Mouse (Mus musculus) bone marrow, adult 2 months (tissue): ENCODE measurements at regions not wholly inside any gene's neighbourhood (a gene's known extent, or its start where the extent isn't known, plus 50 kb on each side); places are given as distances from the start of the nearest gene placed in this dataset.

ENCODE experiments used
- H3K27ac ChIP-seq: fragments of 200-500 bp; 2 replicates; pipeline ENCODE4 v1.5.1; 2012; ENCODE audit warnings: low read depth, mild to moderate bottlenecking, control low read depth, inconsistent platforms, low read length; ENCODE audit not compliant: control insufficient read depth, poor library complexity, insufficient read depth
- H3K4me1 ChIP-seq: fragments of 200-500 bp; 2 replicates; pipeline ENCODE4 v1.6.1; 2011; ENCODE audit warnings: low read length; ENCODE audit not compliant: control insufficient read depth, insufficient read depth
- H3K4me3 ChIP-seq: fragments of 200-500 bp; replicated peaks from 2 replicates; pipeline ENCODE3; 2011; ENCODE audit warnings: mild to moderate bottlenecking, low read depth, low read length, control low read depth; ENCODE audit not compliant: control insufficient read depth
- CTCF ChIP-seq: fragments of 200-500 bp; IDR thresholded peaks from 2 replicates; pipeline ENCODE4 v1.5.1; 2011; ENCODE audit warnings: low read length, control low read depth; ENCODE audit not compliant: control insufficient read depth, insufficient read depth
- POLR2A ChIP-seq: fragments of 200-500 bp; IDR thresholded peaks from 2 replicates; pipeline ENCODE4 v1.6.1; 2011; ENCODE audit warnings: low read depth, mild to moderate bottlenecking, control low read depth, low read length, borderline replicate concordance; ENCODE audit not compliant: control insufficient read depth
- WGBS: fragments of 180-500 bp; shearing (Covaris S2); methylation state at CpG from one replicate; pipeline ENCODE4 v1.1.7; 2018; 5-methylcytosine and 5-hydroxymethylcytosine counted together

DNA sequence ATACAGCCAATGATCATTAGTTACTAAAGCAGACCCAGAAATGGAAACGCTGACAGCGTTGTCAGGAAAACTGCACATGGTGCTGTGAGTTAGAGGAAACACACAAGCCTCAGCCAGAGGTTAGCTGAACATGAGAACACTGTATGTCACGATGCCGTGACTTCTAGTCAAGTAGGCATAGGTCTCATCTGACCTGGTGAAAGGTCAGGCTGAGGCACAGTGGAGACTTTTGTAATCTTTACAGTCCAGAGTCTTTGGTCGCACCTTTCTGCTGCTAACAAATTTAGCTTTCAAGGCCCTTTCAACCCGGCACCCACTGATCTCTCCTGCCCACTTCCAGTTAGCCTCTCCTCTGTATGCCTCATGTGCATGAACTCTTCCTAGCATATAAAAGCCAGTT, 88.3 kb upstream of the Smad1 start:
- Histone ChIP-seq H3K27ac (no peak overlapping the region), H3K4me1 (no peaks in the 10 kb centered on the region), H3K4me3 (no peak overlapping the region)
- TF ChIP-seq POLR2A: no peak
- no peak for TF ChIP-seq CTCF
- 82% methylated on average over 6 of the region's 6 CpGs for WGBS

GRCm38 (mm10) chr8:79479326-79479725, 80.0 kb upstream of the Smad1 start:
- no peak overlapping the region for H3K4me3 ChIP-seq
- no peaks in the 10 kb centered on the region for H3K4me1 ChIP-seq
- TF ChIP-seq CTCF: no peak
- TF ChIP-seq POLR2A: no peak
- no peak overlapping the region for H3K27ac ChIP-seq
- 85% methylated on average over 8 of the region's 8 CpGs for WGBS

GRCm38 (mm10) chr8:79476012-79476411, 76.7 kb upstream of the Smad1 start:
- WGBS: 89% methylated on average over 5 of the region's 5 CpGs
- H3K4me3 ChIP-seq: no peak overlapping the region
- no peaks in the 10 kb centered on the region for H3K4me1 ChIP-seq
- H3K27ac ChIP-seq: no peak overlapping the region
- TF ChIP-seq POLR2A (no peak), CTCF (no peak)

DNA sequence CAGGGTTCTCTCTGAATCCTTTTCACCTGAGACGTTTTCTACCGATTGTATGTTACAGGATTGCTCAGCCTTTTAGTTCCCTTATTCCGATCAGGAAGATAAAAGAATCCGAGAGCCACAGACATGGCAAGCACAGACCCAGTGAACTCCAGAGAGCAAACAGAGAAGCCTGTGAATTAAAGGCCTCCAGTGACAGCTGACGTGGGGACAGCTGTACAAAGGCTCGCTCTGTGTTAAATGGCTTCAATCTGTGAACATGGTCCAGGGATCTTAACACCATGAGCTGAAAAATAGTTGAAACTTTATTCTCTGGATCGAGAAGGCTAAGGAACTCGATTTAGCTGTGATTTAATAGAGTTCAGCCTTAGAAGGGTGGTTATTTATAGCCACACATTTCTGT, 75.4 kb upstream of the Smad1 start:
- TF ChIP-seq CTCF (no peak), POLR2A (no peak)
- 75% methylated on average over 8 of the region's 8 CpGs for WGBS
- Histone ChIP-seq H3K27ac (no peak overlapping the region), H3K4me3 (no peak overlapping the region), H3K4me1 (no peaks in the 10 kb centered on the region)

DNA sequence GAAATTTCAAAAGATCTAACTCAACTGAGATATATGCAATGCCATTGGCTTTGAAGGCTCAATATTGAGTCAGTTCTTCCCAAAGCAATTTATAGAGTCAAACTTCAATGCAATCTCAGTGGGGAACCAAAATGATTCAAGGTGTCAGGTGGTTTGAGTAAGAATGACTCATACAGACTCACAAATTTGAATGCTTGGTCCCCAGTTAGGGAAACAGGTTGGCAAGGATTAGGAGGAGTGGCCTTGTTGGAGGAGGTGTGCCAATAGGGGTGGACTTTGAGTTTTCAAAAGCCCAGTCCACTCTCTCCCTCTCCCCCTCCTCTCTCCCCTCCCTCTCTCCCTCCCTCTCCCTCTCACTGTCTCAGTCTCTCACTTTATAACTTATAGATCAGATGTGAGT, 52.8 kb upstream of the Smad1 start:
- TF ChIP-seq CTCF: no peak
- no peak for TF ChIP-seq POLR2A
- Histone ChIP-seq H3K4me1 (no peaks in the 10 kb centered on the region; the same call in 1 of the 2 replicates), H3K4me3 (no peak overlapping the region), H3K27ac (no peak overlapping the region)

DNA sequence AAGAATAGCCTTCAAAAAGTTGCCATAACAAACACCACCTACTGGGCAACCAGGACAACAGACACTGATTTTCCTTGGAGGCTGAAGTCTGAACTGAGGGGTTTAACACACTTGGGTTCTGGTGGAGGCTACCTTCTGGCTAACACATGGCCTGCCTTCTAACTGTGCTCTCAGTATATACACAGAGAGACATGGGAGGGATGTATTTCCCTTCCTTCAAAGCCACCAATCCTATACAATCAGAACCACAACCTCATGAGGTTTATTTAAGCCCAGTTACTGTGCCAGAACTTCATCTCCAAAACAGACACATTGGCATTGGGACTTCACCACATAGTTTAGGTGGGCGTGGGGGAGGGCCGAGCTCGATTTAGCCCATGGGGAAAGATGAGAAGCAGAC, 50.1 kb upstream of the Smad1 start:
- H3K4me3 ChIP-seq: no peak overlapping the region
- no peak overlapping the region for H3K27ac ChIP-seq
- H3K4me1 ChIP-seq: no peaks in the 10 kb centered on the region
- WGBS: 77% methylated on average over 3 of the region's 3 CpGs
- TF ChIP-seq POLR2A (no peak), CTCF (no peak)
